Mouse (Mus musculus) mesoderm, embryonic 11.5 days (tissue): ENCODE measurements at regions not wholly inside any gene's neighbourhood (a gene's known extent, or its start where the extent isn't known, plus 50 kb on each side); places are given as distances from the start of the nearest gene placed in this dataset.
A peak's percentile ranks its signal among the peaks of the same experiment; 100 is the strongest.

Experiments
- DNase-seq: peaks from one replicate; pipeline ENCODE4 v3.0.0-alpha.2; 2012; ENCODE audit warnings: low read depth, low spot score

- DNase-seq: peak; percentile 32
These were observed 512.0 kb upstream of the Atxn7l3b start for GRCm38 (mm10) chr10:113440818-113441217.

GRCm38 (mm10) chr10:113431155-113431554 is 502.4 kb upstream of the Atxn7l3b start:
- DNase-seq: peak; percentile 9

- no peak for DNase-seq
These were observed 482.5 kb upstream of the Atxn7l3b start for GRCm38 (mm10) chr10:113411250-113411813.

- DNase-seq: no peak
These were observed 461.8 kb upstream of the Atxn7l3b start for GRCm38 (mm10) chr10:113390579-113390978.

- DNase-seq: no peak
These were observed 440.4 kb upstream of the Atxn7l3b start for GRCm38 (mm10) chr10:113369232-113369631.

GRCm38 (mm10) chr10:113346199-113346598 is 417.4 kb upstream of the Atxn7l3b start:
- no peak for DNase-seq
